Mouse (Mus musculus) ovary, postnatal 36 days (tissue): ENCODE results near the gene Tmem125.
"Not testable (repeated sequence)": the region's sequence is repeated elsewhere in the genome, so short reads cannot be mapped to it uniquely, and the experiment has no call there.

Experiments
- DNase-seq: peaks from one replicate; pipeline ENCODE4 v3.0.0; 2022; ENCODE audit warnings: low spot score, mixed read lengths

Gene Tmem125

GRCm38 (mm10) chr4:118535610-118536009 lies 8.2 kb downstream of the Tmem125 start:
- no peak for DNase-seq

GRCm38 (mm10) chr4:118533605-118534004 lies 10.2 kb downstream of the Tmem125 start:
- no peak for DNase-seq

GRCm38 (mm10) chr4:118533156-118533555 lies 10.7 kb downstream of the Tmem125 start:
- no peak for DNase-seq

GRCm38 (mm10) chr4:118532663-118533062 lies 11.2 kb downstream of the Tmem125 start:
- no peak for DNase-seq

GRCm38 (mm10) chr4:118527720-118528119 lies 16.1 kb downstream of the Tmem125 start:
- DNase-seq: no peak

- DNase-seq: no peak
These were observed 16.5 kb downstream of the Tmem125 start for GRCm38 (mm10) chr4:118527335-118527681.

GRCm38 (mm10) chr4:118526408-118527334 lies 17.2 kb downstream of the Tmem125 start, which contains the start of gene 2610528J11Rik:
Gene 2610528J11Rik (plus strand): TSS chr4:118526999.
- DNase-seq: peak; percentile 34

GRCm38 (mm10) chr4:118525779-118526178 lies 18.1 kb downstream of the Tmem125 start:
- DNase-seq: no peak

- no peak for DNase-seq
These were observed 19.9 kb downstream of the Tmem125 start for GRCm38 (mm10) chr4:118523976-118524375.

GRCm38 (mm10) chr4:118522248-118522647 lies 21.6 kb downstream of the Tmem125 start:
- no peak for DNase-seq

- no peak for DNase-seq
These were observed 25.6 kb downstream of the Tmem125 start for GRCm38 (mm10) chr4:118518208-118518607.

GRCm38 (mm10) chr4:118517497-118518146 lies 26.2 kb downstream of the Tmem125 start:
- no peak for DNase-seq

- DNase-seq: peak; percentile 39
These were observed 26.9 kb downstream of the Tmem125 start for GRCm38 (mm10) chr4:118516699-118517496.

GRCm38 (mm10) chr4:118509050-118509449 lies 34.8 kb downstream of the Tmem125 start:
- no peak for DNase-seq

- DNase-seq: not testable (repeated sequence)
These were observed 36.7 kb downstream of the Tmem125 start for GRCm38 (mm10) chr4:118507171-118507570.

- DNase-seq: peak; percentile 12
These were observed 38.3 kb downstream of the Tmem125 start for GRCm38 (mm10) chr4:118505551-118505950.

- DNase-seq: no peak
These were observed 43.1 kb downstream of the Tmem125 start for GRCm38 (mm10) chr4:118500792-118501191.

- DNase-seq: no peak
These were observed 43.6 kb downstream of the Tmem125 start for GRCm38 (mm10) chr4:118500171-118500724.
